Mouse (Mus musculus): ENCODE results near the gene Nfkbib. TPM values are rescaled to one million over a fixed set of nuclear protein-coding genes. Genes with fewer than 3 reads are reported as not detected.

The Nfkbib gene
- 62.9 and 68.8 TPM in 2 replicates for polyA plus RNA-seq (2014; fragmentation: Nextera tagmentation; extraction: Ambion mirVana)

DNA sequence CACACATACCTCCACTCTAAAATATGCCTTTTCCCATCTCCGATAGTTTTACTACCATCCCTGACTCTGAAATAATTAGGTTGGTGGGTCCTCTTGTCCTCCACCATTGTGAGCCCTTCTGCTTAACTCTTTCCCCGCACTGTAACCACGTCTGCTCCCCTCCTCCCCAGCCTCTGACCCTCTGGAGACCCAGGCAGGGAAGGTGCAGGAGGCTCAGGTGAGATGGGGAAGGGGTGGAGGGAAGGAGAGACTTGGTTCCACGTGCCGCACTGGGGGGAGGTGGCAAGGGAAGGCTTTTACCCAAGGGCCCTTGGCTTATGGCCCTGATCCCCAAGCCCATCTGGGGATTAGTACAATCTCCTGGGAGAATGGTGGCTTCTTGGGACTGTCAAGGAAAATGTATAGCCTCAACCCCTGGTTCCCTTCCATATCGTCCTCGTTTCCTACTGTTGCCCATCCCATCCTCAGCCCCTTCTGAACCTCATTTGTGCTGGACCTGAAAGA is at the start of gene Nfkbib:
Gene Nfkbib, minus strand, starts transcription at position 51 of the 504 bp plus-strand sequence.
- WGBS = 72% methylated on average over 7 of the region's 7 CpGs
- no peak within 1 kb of the TSS for H3K27ac ChIP-seq
- ATAC-seq (ENCODE audit: low FRiP score) = no peak

DNA sequence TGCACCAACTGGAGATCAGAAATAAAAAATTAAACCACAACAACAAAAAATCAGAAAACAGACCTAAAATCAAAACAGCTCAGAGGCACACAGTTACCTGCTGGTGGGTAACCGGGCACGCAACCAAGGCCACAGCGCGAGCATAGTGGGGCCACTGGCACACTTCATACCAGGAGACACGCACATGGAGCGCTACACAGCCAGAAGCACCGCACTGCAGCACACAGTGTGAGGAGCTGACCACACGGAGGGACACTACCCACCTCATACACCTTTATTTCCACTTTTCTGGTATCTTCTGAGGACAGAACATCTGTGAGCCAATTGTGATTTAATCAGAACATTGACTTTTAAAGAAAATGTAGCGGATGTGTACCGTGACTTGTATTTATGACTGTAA is 49.6 kb upstream of the Nfkbib start:
- Histone ChIP-seq H3K4me1 (replicated peaks; ENCODE audit: control insufficient read depth, insufficient read depth, low read length) (peaks cover 18% of the 10 kb centered on the region), H3K27ac (no peak overlapping the region), H3K4me2 (replicated peaks) (no peak overlapping the region), H3K9ac (no peak overlapping the region), H3K4me3 (replicated peaks; ENCODE audit: low read length) (no peak overlapping the region), H3K36me3 (replicated peaks; ENCODE audit: control insufficient read depth, insufficient read depth) (peaks cover 100% of the 10 kb centered on the region), H3K9me3 (ENCODE audit: control insufficient read depth, low read length) (no peaks in the 10 kb centered on the region), H3K27me3 (ENCODE audit: control insufficient read depth, insufficient read depth, low read length) (no peaks in the 10 kb centered on the region)
- no peak for ATAC-seq (ENCODE audit: low FRiP score)
- no peak for DNase-seq (ENCODE audit: low spot score)
- WGBS = 92% methylated on average over 10 of the region's 10 CpGs

More for the DNA sequence above, at the start of gene Nfkbib:
- peak within 1 kb of the TSS; percentile 64 for H3K4me3 ChIP-seq (replicated peaks; ENCODE audit: low read length)
- peaks cover 10% of the 10 kb centered on the region; the same call in 1 of the 2 replicates for H3K36me3 ChIP-seq (replicated peaks; ENCODE audit: control insufficient read depth, insufficient read depth)
- H3K9ac ChIP-seq = peak within 1 kb of the TSS; percentile 75
- peak within 1 kb of the TSS; percentile 74 for H3K4me2 ChIP-seq (replicated peaks)
- H3K27me3 ChIP-seq (ENCODE audit: control insufficient read depth, insufficient read depth, low read length) = no peaks in the 10 kb centered on the region
- DNase-seq (ENCODE audit: low spot score) = no peak
- H3K9me3 ChIP-seq (ENCODE audit: control insufficient read depth, low read length) = no peaks in the 10 kb centered on the region
- H3K4me1 ChIP-seq (replicated peaks; ENCODE audit: control insufficient read depth, insufficient read depth, low read length) = peaks cover 26% of the 10 kb centered on the region

DNA sequence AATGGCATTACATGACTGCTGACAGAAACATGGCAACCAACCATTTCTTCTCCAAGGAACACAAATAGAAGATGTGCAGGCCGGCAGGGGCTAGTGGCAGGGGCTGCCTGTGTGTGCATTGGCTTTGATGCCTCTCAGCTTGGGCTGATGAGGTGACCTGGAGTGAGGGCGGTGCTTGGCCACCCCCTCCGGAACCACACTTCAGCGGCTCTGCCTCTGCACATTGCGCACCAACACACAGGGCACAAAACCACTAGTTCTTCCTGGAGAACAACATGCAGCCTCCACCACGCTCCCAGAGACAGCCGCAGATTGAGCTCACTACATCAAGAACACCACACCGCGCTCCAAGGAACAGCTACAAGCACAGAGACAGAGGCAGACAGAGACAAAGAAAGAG is 48.9 kb upstream of the Nfkbib start:
- Histone ChIP-seq H3K9me3 (ENCODE audit: control insufficient read depth, low read length) (no peaks in the 10 kb centered on the region), H3K27ac (no peak overlapping the region), H3K36me3 (replicated peaks; ENCODE audit: control insufficient read depth, insufficient read depth) (peaks cover 93% of the 10 kb centered on the region), H3K4me2 (replicated peaks) (no peak overlapping the region), H3K9ac (no peak overlapping the region), H3K4me1 (replicated peaks; ENCODE audit: control insufficient read depth, insufficient read depth, low read length) (peaks cover 21% of the 10 kb centered on the region), H3K4me3 (replicated peaks; ENCODE audit: low read length) (no peak overlapping the region), H3K27me3 (ENCODE audit: control insufficient read depth, insufficient read depth, low read length) (no peaks in the 10 kb centered on the region)
- DNase-seq (ENCODE audit: low spot score) (no peak), ATAC-seq (ENCODE audit: low FRiP score) (no peak)
- WGBS = 86% methylated on average over 9 of the region's 9 CpGs

DNA sequence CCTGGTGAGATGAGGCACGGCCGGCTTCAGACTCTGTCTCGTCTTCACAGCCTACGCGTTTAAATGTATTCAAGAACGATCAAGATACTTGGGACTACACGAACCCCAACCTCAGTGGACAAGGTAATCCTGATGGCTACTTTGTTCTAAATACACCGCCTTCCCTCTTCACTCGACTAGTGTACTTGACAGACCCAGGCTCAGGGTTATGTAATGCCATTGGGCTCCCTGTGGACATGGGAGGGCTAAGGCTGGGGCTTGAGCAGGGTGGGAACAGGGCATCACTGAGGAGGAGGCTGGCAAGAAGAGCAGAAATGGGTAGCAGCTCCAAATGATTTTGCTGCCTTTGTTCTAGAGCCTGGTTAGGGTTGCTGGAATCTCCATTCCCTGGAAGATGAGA is 47.9 kb upstream of the Nfkbib start:
- ATAC-seq (ENCODE audit: low FRiP score) (no peak), DNase-seq (ENCODE audit: low spot score) (no peak)
- H3K27ac ChIP-seq = no peak overlapping the region
- peaks cover 21% of the 10 kb centered on the region for H3K4me1 ChIP-seq (replicated peaks; ENCODE audit: control insufficient read depth, insufficient read depth, low read length)
- peaks cover 83% of the 10 kb centered on the region for H3K36me3 ChIP-seq (replicated peaks; ENCODE audit: control insufficient read depth, insufficient read depth)
- H3K9ac ChIP-seq = no peak overlapping the region
- H3K27me3 ChIP-seq (ENCODE audit: control insufficient read depth, insufficient read depth, low read length) = no peaks in the 10 kb centered on the region
- H3K4me3 ChIP-seq (replicated peaks; ENCODE audit: low read length) = no peak overlapping the region
- no peak overlapping the region for H3K4me2 ChIP-seq (replicated peaks)
- no peaks in the 10 kb centered on the region for H3K9me3 ChIP-seq (ENCODE audit: control insufficient read depth, low read length)
- 92% methylated on average over 9 of the region's 9 CpGs for WGBS

DNA sequence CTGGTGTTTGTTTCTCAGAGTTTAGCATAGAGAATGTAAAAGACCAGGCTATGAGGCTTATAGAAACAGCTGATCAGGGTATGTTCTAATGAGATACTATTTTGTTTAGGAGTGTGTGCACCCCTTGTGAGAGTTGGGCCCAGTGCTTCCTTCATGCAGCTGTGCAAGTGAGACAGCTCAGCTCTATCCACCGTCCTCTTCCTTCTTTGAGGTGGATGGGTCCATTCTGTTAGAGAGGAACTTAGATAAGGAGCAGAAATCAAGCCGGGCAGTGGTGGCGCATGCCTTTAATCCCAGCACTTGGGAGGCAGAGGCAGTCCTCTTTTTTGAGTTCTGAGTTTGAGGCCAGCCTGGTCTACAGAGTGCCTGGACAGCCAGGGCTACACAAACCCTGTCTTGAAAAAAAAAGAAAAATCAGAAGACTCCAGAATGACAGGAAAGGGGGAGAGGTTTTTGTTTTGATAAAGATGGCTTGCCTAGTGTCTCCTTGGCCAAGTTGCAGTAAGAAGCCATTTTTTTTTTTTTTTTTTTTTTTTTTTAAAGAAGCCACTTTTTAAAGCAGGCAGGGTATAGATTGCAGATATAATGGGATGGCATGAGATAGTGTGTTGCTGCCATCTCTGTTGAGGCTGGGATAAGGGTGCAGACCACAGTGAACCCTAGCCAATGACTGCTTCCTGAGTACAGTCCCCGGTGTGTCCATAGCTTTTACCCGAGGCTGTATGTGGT is 47.2 kb upstream of the Nfkbib start:
- 91% methylated on average over 5 of the region's 5 CpGs for WGBS
- Histone ChIP-seq H3K4me1 (replicated peaks; ENCODE audit: control insufficient read depth, insufficient read depth, low read length) (peaks cover 21% of the 10 kb centered on the region), H3K27ac (no peak overlapping the region), H3K36me3 (replicated peaks; ENCODE audit: control insufficient read depth, insufficient read depth) (peaks cover 75% of the 10 kb centered on the region), H3K4me3 (replicated peaks; ENCODE audit: low read length) (no peak overlapping the region), H3K27me3 (ENCODE audit: control insufficient read depth, insufficient read depth, low read length) (no peaks in the 10 kb centered on the region), H3K4me2 (replicated peaks) (no peak overlapping the region), H3K9ac (no peak overlapping the region), H3K9me3 (ENCODE audit: control insufficient read depth, low read length) (no peaks in the 10 kb centered on the region)
- ATAC-seq (ENCODE audit: low FRiP score) (no peak), DNase-seq (ENCODE audit: low spot score) (no peak)

GRCm38 (mm10) chr7:28812949-28813348 is 45.6 kb upstream of the Nfkbib start:
- no peak for ATAC-seq (ENCODE audit: low FRiP score)
- DNase-seq (ENCODE audit: low spot score) = no peak
- peaks cover 26% of the 10 kb centered on the region for H3K4me1 ChIP-seq (replicated peaks; ENCODE audit: control insufficient read depth, insufficient read depth, low read length)
- no peaks in the 10 kb centered on the region for H3K27me3 ChIP-seq (ENCODE audit: control insufficient read depth, insufficient read depth, low read length)
- H3K27ac ChIP-seq = no peak overlapping the region
- H3K4me3 ChIP-seq (replicated peaks; ENCODE audit: low read length) = 0 out of 2 replicates have a peak overlapping the region, but pooled peaks have one; percentile 80
- WGBS = 84% methylated on average over 5 of the region's 5 CpGs
- peaks cover 60% of the 10 kb centered on the region for H3K36me3 ChIP-seq (replicated peaks; ENCODE audit: control insufficient read depth, insufficient read depth)
- H3K9me3 ChIP-seq (ENCODE audit: control insufficient read depth, low read length) = no peaks in the 10 kb centered on the region
- peak overlapping the region; percentile 80 for H3K4me2 ChIP-seq (replicated peaks)
- H3K9ac ChIP-seq = no peak overlapping the region

DNA sequence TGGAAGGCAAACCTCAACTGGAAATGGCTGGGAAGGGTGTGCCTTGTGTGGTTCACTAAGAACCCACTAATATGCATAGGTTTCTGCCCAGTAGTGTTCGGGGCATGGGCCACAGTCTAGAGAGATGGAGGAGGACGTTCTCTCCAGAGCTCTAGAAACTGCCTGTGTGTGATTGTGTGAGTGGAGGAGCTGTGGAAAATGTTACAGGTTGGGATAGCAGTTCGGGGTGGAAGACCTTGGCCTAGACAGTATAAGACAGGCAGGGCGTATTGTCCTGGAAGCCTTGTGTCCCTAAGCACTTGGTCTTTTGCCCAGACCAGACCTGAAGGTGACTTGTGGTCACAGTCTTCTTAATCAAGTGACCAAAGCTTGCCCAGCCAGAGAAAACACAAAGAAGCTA is 45.1 kb upstream of the Nfkbib start:
- DNase-seq (ENCODE audit: low spot score) = no peak
- Histone ChIP-seq H3K4me2 (replicated peaks) (peak overlapping the region; percentile 80), H3K27ac (no peak overlapping the region), H3K9me3 (ENCODE audit: control insufficient read depth, low read length) (no peaks in the 10 kb centered on the region), H3K36me3 (replicated peaks; ENCODE audit: control insufficient read depth, insufficient read depth) (peaks cover 55% of the 10 kb centered on the region), H3K4me1 (replicated peaks; ENCODE audit: control insufficient read depth, insufficient read depth, low read length) (peaks cover 25% of the 10 kb centered on the region), H3K27me3 (ENCODE audit: control insufficient read depth, insufficient read depth, low read length) (no peaks in the 10 kb centered on the region), H3K4me3 (replicated peaks; ENCODE audit: low read length) (peak overlapping the region; percentile 80), H3K9ac (peak overlapping the region; percentile 52)
- ATAC-seq (ENCODE audit: low FRiP score) = no peak
- WGBS = 71% methylated on average over 4 of the region's 4 CpGs

DNA sequence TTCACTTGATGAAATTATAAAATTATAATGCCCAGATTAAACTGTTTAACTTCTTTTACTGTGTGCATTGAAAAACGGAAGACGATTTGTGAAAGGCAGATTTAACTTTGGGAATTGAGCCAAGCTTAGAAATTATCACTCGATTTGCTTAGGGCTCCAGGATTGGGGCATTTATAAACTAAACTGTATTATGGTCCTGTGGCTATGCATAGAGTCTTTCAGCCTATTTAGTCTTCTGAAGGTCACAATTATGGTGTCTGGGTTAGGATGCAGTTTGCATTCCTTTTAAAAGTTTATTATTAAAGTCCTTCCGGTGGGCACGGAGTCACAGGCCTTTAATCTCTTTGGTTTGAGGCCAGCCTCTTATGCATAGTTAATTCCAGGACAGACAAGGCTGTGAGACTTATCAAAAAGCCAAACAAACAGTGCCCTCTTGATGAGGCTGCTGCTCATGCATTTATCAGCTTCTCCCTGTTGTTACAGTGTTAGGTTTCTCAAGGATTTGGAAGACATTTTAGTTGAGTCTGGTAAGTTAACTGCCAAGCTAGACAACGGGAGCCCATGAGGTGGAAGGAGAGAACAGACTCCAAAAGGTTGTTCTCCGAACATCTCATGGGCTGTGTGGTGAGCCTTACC is 44.4 kb upstream of the Nfkbib start:
- Histone ChIP-seq H3K36me3 (replicated peaks; ENCODE audit: control insufficient read depth, insufficient read depth) (peaks cover 48% of the 10 kb centered on the region), H3K4me3 (replicated peaks; ENCODE audit: low read length) (peak overlapping the region; percentile 80), H3K4me1 (replicated peaks; ENCODE audit: control insufficient read depth, insufficient read depth, low read length) (peaks cover 21% of the 10 kb centered on the region), H3K4me2 (replicated peaks) (peak overlapping the region; percentile 80), H3K9ac (peak overlapping the region; percentile 52), H3K27ac (no peak overlapping the region), H3K9me3 (ENCODE audit: control insufficient read depth, low read length) (no peaks in the 10 kb centered on the region), H3K27me3 (ENCODE audit: control insufficient read depth, insufficient read depth, low read length) (no peaks in the 10 kb centered on the region)
- no peak for DNase-seq (ENCODE audit: low spot score)
- WGBS = 16% methylated on average over 7 of the region's 7 CpGs
- no peak for ATAC-seq (ENCODE audit: low FRiP score)

GRCm38 (mm10) chr7:28811228-28811627 is 43.9 kb upstream of the Nfkbib start:
- Histone ChIP-seq H3K9me3 (ENCODE audit: control insufficient read depth, low read length) (no peaks in the 10 kb centered on the region), H3K4me3 (replicated peaks; ENCODE audit: low read length) (peak overlapping the region; percentile 80), H3K27ac (peak overlapping the region; percentile 97), H3K36me3 (replicated peaks; ENCODE audit: control insufficient read depth, insufficient read depth) (peaks cover 43% of the 10 kb centered on the region), H3K27me3 (ENCODE audit: control insufficient read depth, insufficient read depth, low read length) (no peaks in the 10 kb centered on the region), H3K4me2 (replicated peaks) (peak overlapping the region; percentile 80), H3K9ac (peak overlapping the region; percentile 87), H3K4me1 (replicated peaks; ENCODE audit: control insufficient read depth, insufficient read depth, low read length) (peaks cover 21% of the 10 kb centered on the region)
- DNase-seq (ENCODE audit: low spot score) = peak; percentile 96
- under 1% methylated on average over 39 of the region's 40 CpGs for WGBS
- 0 out of 2 replicates have a peak, but pooled peaks have one; percentile 3 for ATAC-seq (ENCODE audit: low FRiP score)
